Mouse (Mus musculus) lung, embryonic 16.5 days (tissue): Measurements from ENCODE around the gene Atg7. TPM values are rescaled to one million over a fixed set of nuclear protein-coding genes. Genes with fewer than 3 reads are reported as not detected.

Source experiments
- ATAC-seq: fragments of 200-750 bp; cut with Nextera tagmentation; 2 replicates; pipeline ENCODE4 v1.8.0; 2017; ENCODE audit warnings: low read depth, mild to moderate bottlenecking, moderate library complexity
- H3K27ac ChIP-seq: fragments of 300-500 bp; sonication (generic); 2 replicates; pipeline ENCODE4 v1.5.1; 2014; ENCODE audit warnings: mild to moderate bottlenecking, control low read depth, low read length
- H3K27me3 ChIP-seq: fragments of 300-500 bp; sonication (generic); 2 replicates; pipeline ENCODE4 v1.6.1; 2014; ENCODE audit warnings: low read depth, low read length, mixed read lengths; ENCODE audit not compliant: control insufficient read depth, insufficient read depth
- H3K36me3 ChIP-seq: fragments of 300-500 bp; sonication (generic); 2 replicates; pipeline ENCODE4 v1.6.1; 2014; ENCODE audit warnings: low read length; ENCODE audit not compliant: control insufficient read depth, insufficient read depth
- H3K4me1 ChIP-seq: fragments of 300-500 bp; sonication (generic); replicated peaks from 2 replicates; pipeline ENCODE4 v1.6.1; 2014; ENCODE audit warnings: low read length, mixed read lengths; ENCODE audit not compliant: control insufficient read depth, insufficient read depth
- H3K4me2 ChIP-seq: fragments of 300-500 bp; sonication (generic); 2 replicates; pipeline ENCODE4 v1.6.1; 2014; ENCODE audit warnings: low read depth, low read length, control low read depth
- H3K4me3 ChIP-seq: fragments of 300-500 bp; sonication (generic); 2 replicates; pipeline ENCODE4 v1.5.1; 2014; ENCODE audit warnings: mild to moderate bottlenecking, low read length, control low read depth
- H3K9ac ChIP-seq: fragments of 300-500 bp; sonication (generic); 2 replicates; pipeline ENCODE4 v1.6.1; 2014; ENCODE audit warnings: low read length, control low read depth
- H3K9me3 ChIP-seq: fragments of 300-500 bp; sonication (generic); 2 replicates; pipeline ENCODE4 v1.6.1; 2016; ENCODE audit warnings: low read length; ENCODE audit not compliant: control insufficient read depth
- WGBS: fragments of 180-500 bp; shearing (Covaris S2); extraction: QIAGEN DNeasy Blood & Tissue Kit; methylation state at CpG from one replicate; pipeline ENCODE4 v1.1.7; 2014; 5-methylcytosine and 5-hydroxymethylcytosine counted together
- polyA plus RNA-seq: library from polyadenylated mRNA; unstranded; fragments of >200 nt; fragmentation: Nextera tagmentation; extraction: Ambion mirVana; gene quantifications from 2 replicates; pipeline ENCODE4 v1.2.1, GENCODE M21; 2015

The Atg7 gene
- polyA plus RNA-seq, 1 experiment from 2014 or later = 24.9 TPM

- no peaks in the 10 kb centered on the region for H3K9me3 ChIP-seq
- no peak overlapping the region for H3K4me2 ChIP-seq
- no peaks in the 10 kb centered on the region for H3K27me3 ChIP-seq
- H3K4me3 ChIP-seq = no peak overlapping the region
- no peak overlapping the region for H3K9ac ChIP-seq
- H3K27ac ChIP-seq = no peak overlapping the region
- peaks cover 3% of the 10 kb centered on the region; the same call in 1 of the 2 replicates for H3K4me1 ChIP-seq
- 50% methylated on average over 4 of the region's 4 CpGs for WGBS
- no peaks in the 10 kb centered on the region for H3K36me3 ChIP-seq
- no peak for ATAC-seq
Measured at GRCm38 (mm10) chr6:114798715-114799114, 155.8 kb downstream of the Atg7 start.

- 30% methylated on average over 2 of the region's 2 CpGs for WGBS
- no peaks in the 10 kb centered on the region for H3K36me3 ChIP-seq
- H3K27ac ChIP-seq = no peak overlapping the region
- ATAC-seq = no peak; the same call in 1 of the 2 replicates
- no peak overlapping the region for H3K4me3 ChIP-seq
- H3K9me3 ChIP-seq = no peaks in the 10 kb centered on the region
- H3K4me2 ChIP-seq = no peak overlapping the region
- no peak overlapping the region for H3K9ac ChIP-seq
- H3K27me3 ChIP-seq = no peaks in the 10 kb centered on the region
- H3K4me1 ChIP-seq = peaks cover 3% of the 10 kb centered on the region; the same call in 1 of the 2 replicates
Measured at GRCm38 (mm10) chr6:114800291-114800965, 157.5 kb downstream of the Atg7 start.

GRCm38 (mm10) chr6:114803915-114804535 lies 161.1 kb downstream of the Atg7 start:
- Histone ChIP-seq H3K27me3 (no peaks in the 10 kb centered on the region), H3K9me3 (no peaks in the 10 kb centered on the region), H3K27ac (peak overlapping the region; percentile 19; the same call in 1 of the 2 replicates), H3K4me1 (peaks cover 5% of the 10 kb centered on the region), H3K4me3 (no peak overlapping the region), H3K4me2 (no peak overlapping the region), H3K36me3 (no peaks in the 10 kb centered on the region), H3K9ac (no peak overlapping the region)
- ATAC-seq = no peak
- WGBS = 66% methylated on average over 8 of the region's 8 CpGs

GRCm38 (mm10) chr6:114804866-114805265 lies 162.0 kb downstream of the Atg7 start:
- Histone ChIP-seq H3K4me2 (no peak overlapping the region), H3K4me1 (peaks cover 10% of the 10 kb centered on the region), H3K9me3 (no peaks in the 10 kb centered on the region), H3K27ac (no peak overlapping the region), H3K9ac (no peak overlapping the region), H3K27me3 (no peaks in the 10 kb centered on the region), H3K36me3 (no peaks in the 10 kb centered on the region), H3K4me3 (no peak overlapping the region)
- 75% methylated on average over 1 of the region's 1 CpGs for WGBS
- ATAC-seq = no peak

DNA sequence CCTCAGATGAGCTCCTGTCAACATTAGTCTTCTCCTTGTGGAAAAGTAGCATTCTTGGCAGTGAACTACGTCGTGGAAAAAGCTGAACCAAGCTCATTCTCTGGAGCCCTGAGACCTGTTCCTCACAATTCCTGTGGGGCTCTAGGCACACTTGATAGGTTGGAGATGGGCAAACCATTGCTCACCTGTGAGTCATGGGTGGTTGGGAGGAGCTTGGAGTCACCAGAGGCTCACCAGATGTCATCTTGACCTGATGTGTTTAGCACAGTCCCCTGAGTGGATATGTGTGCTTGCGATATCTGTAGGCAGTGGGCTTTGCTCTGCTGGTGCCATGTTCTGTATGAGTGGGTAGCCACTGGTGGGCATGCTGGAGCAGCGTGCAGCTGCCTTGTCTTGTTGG lies 163.0 kb downstream of the Atg7 start:
- Histone ChIP-seq H3K4me1 (peaks cover 7% of the 10 kb centered on the region; the same call in 1 of the 2 replicates), H3K27me3 (no peaks in the 10 kb centered on the region), H3K4me2 (no peak overlapping the region), H3K9ac (no peak overlapping the region), H3K9me3 (no peaks in the 10 kb centered on the region), H3K27ac (no peak overlapping the region), H3K36me3 (no peaks in the 10 kb centered on the region), H3K4me3 (no peak overlapping the region)
- no peak for ATAC-seq
- WGBS = 88% methylated on average over 4 of the region's 4 CpGs

DNA sequence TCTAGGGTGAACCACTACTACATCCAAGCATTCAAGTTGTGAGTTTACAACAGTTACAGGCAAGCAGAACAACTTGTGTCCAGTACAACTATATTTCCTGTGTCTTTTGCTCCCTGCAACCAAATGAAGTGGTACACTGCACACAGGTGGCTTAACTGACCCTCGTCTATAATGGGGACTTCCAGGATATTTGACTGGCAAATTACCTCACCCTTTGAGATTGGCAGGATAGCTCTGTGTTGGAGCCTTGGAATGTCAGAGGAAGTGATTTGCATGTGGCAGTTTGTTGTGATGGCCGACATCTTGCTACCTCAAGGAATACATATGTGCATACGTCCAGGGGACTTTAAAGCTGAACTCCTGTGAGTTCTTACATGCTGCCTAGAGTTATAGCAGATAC lies 164.6 kb downstream of the Atg7 start:
- H3K4me3 ChIP-seq = no peak overlapping the region
- no peaks in the 10 kb centered on the region for H3K9me3 ChIP-seq
- H3K36me3 ChIP-seq = no peaks in the 10 kb centered on the region
- H3K9ac ChIP-seq = no peak overlapping the region
- ATAC-seq = no peak
- no peaks in the 10 kb centered on the region for H3K27me3 ChIP-seq
- H3K4me1 ChIP-seq = peaks cover 7% of the 10 kb centered on the region; the same call in 1 of the 2 replicates
- 62% methylated on average over 3 of the region's 3 CpGs for WGBS
- H3K27ac ChIP-seq = no peak overlapping the region
- no peak overlapping the region for H3K4me2 ChIP-seq

DNA sequence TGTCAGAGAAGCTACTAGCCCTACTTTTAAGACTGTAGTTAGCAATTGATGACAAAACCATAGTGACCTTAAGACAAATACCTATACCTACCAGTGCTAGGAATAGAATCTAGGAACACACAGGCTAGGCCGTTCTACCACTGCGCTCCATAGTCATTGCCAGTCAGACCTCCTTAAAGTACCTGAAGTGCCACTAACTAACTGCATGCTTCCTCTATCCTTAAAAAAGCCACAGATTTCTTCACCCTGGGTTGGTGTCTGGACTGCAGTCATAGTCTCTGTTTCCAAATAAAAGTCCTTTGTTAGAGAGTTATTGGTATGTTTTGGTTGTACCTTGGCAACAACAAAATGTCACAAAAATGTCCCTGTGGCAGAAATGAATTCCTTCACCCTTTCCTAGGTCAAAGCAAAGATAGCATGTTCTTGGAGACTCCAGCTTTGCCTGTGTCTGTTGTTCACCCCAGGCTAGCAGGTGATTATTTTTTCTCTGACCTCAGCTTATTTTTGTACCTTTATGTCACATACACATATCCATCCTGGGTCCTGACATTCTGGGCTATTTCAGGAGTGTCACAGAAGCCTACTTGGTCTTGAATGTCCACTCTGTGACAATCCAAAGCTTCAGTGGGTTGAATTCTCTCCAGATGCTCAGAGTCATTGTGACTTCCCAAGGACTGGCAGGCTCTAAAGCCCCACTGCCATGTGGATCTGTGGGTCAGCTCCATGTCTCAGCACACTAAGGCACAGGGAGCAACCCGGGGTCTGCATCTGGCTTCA lies 165.9 kb downstream of the Atg7 start:
- 71% methylated on average over 3 of the region's 3 CpGs for WGBS

DNA sequence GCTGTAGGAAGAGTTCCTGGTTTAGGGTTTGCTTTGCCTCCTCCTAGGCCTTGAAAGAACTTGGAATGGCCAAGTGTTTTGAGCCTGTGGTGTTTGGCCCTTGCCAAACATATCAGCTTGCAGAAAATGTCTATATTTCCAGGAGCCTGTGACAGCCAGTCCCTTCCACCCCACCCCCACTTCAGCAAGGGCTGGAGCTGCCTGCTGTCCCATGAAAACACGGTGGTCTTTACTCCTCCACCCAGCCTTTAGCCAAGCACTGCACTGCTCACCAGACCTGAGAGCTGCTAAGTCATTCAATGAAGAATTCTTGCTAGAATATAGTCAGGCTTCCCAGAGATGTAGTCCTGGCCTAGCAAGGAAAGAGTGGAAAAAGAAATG lies 166.5 kb downstream of the Atg7 start:
- 35% methylated on average over 1 of the region's 1 CpGs for WGBS
- H3K36me3 ChIP-seq = no peaks in the 10 kb centered on the region
- H3K4me2 ChIP-seq = no peak overlapping the region
- no peaks in the 10 kb centered on the region for H3K9me3 ChIP-seq
- H3K4me3 ChIP-seq = no peak overlapping the region
- peaks cover 7% of the 10 kb centered on the region; the same call in 1 of the 2 replicates for H3K4me1 ChIP-seq
- no peak overlapping the region for H3K9ac ChIP-seq
- ATAC-seq = peak; percentile 45; the same call in 1 of the 2 replicates
- H3K27me3 ChIP-seq = no peaks in the 10 kb centered on the region
- H3K27ac ChIP-seq = peak overlapping the region; percentile 47

More for the DNA sequence above, 165.9 kb downstream of the Atg7 start:
- Histone ChIP-seq H3K27ac (peak overlapping the region; percentile 47; the same call in 1 of the 2 replicates), H3K4me2 (no peak overlapping the region), H3K36me3 (no peaks in the 10 kb centered on the region), H3K4me3 (no peak overlapping the region), H3K9me3 (no peaks in the 10 kb centered on the region), H3K9ac (no peak overlapping the region), H3K4me1 (peaks cover 7% of the 10 kb centered on the region; the same call in 1 of the 2 replicates), H3K27me3 (no peaks in the 10 kb centered on the region)
- ATAC-seq = no peak

DNA sequence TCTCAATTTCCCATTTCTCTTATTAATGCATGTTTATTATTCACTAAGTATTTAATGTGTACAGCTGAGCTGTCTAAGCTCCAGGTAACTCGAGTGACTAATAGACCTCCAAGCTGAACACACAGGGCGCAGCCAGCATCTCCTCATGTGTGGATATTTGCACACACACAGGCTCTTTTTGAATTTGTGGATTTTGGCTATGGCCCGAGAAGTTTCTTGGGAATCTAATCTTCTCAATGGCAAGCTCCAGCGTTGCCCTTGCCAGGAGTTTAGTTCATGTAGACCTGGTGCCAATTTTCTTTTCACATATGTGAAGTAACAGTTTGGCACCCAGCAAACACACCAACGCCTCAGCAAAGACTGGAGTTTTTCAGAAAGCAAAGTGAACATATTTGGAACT lies 169.4 kb downstream of the Atg7 start:
- peaks cover 7% of the 10 kb centered on the region for H3K4me1 ChIP-seq
- no peak overlapping the region for H3K4me3 ChIP-seq
- no peak overlapping the region for H3K27ac ChIP-seq
- no peak for ATAC-seq
- no peak overlapping the region for H3K4me2 ChIP-seq
- no peaks in the 10 kb centered on the region for H3K27me3 ChIP-seq
- H3K9ac ChIP-seq = no peak overlapping the region
- peaks cover 3% of the 10 kb centered on the region; the same call in 1 of the 2 replicates for H3K9me3 ChIP-seq
- no peaks in the 10 kb centered on the region for H3K36me3 ChIP-seq
- 60% methylated on average over 5 of the region's 5 CpGs for WGBS
